Comparison of ENCODE assay signal across 16 mouse cellular contexts in genomic region chr10:117816721-117817120, GRCm38 (mm10). TPM values are rescaled to one million over a fixed set of nuclear protein-coding genes. Genes with fewer than 3 reads are reported as not detected.
DNase-seq lines count a peak whose midpoint lies in the region.
"Had no signal": no experiment of that assay in that cellular context is flagged by ENCODE, and none has a peak within 500 bp of the region (broad histone marks: within the 10 kb centered on the region; RNA-seq: fewer than 3 reads in every experiment).

No protein-coding gene starts in this region.

- DNase-seq in heart, adult 11 months: peak; percentile 82
- no peak for DNase-seq in heart, postnatal 10 days
- DNase-seq in testis, postnatal 10 days (ENCODE audit: low spot score): peak; percentile 31
- no peak for DNase-seq in testis, postnatal 14 days (ENCODE audit: low spot score)
- DNase-seq in fat pad, adult 2 months (ENCODE audit: extremely low read depth, low read depth, low spot score): peak; percentile 67
- DNase-seq in layer of hippocampus, postnatal 10 days (ENCODE audit: low spot score in 2 of 2): no peak
- DNase-seq in frontal cortex, postnatal 25 days (ENCODE audit: low spot score in 2 of 2): no peak
- DNase-seq: adrenal gland, adult 2 months; adrenal gland, postnatal 10 days; adrenal gland, postnatal 25 days; cerebellum, adult 18-20 months; cerebellum, adult 8-10 months; cerebellum, adult 9-11 months; cerebellum, postnatal 14 days; cerebellum, postnatal 36 days; embryo, embryonic 11 days had no signal

- intact Hi-C loops in heart, postnatal 10 days (cut with DNase I): no loop called here

RNA-seq across cellular contexts. Expression of gene Nup107, which starts 24.2 kb away (rescaled TPM):
- total RNA-seq in heart, postnatal 10 days (2021): 10 to 100 TPM; 14.5 to 14.7 TPM
- 10 to 100 TPM; 17.3 to 20.7 TPM for total RNA-seq in layer of hippocampus, postnatal 10 days (2021)

RNA-seq across cellular contexts. Expression of gene Rap1b, which starts 29.1 kb away (rescaled TPM):
- total RNA-seq in heart, postnatal 10 days (2021): 10 to 100 TPM; 89.8 to 96.6 TPM
- 10 to 100 TPM; 97.5 to 99.8 TPM for total RNA-seq in layer of hippocampus, postnatal 10 days (2021)

Comparison
In these comparisons a context has a peak if more than half of its experiments do, and no peak if none do; other contexts are left out.
1. DNase-seq: peak in heart, adult 11 months (single experiment), testis, postnatal 10 days (single experiment) and fat pad, adult 2 months (single experiment); none in heart, postnatal 10 days (0 of 2), testis, postnatal 14 days (single experiment), layer of hippocampus, postnatal 10 days (0 of 2) and frontal cortex, postnatal 25 days (0 of 2).